Mouse (Mus musculus): ENCODE results near the gene Btbd17.

The Btbd17 gene

DNA sequence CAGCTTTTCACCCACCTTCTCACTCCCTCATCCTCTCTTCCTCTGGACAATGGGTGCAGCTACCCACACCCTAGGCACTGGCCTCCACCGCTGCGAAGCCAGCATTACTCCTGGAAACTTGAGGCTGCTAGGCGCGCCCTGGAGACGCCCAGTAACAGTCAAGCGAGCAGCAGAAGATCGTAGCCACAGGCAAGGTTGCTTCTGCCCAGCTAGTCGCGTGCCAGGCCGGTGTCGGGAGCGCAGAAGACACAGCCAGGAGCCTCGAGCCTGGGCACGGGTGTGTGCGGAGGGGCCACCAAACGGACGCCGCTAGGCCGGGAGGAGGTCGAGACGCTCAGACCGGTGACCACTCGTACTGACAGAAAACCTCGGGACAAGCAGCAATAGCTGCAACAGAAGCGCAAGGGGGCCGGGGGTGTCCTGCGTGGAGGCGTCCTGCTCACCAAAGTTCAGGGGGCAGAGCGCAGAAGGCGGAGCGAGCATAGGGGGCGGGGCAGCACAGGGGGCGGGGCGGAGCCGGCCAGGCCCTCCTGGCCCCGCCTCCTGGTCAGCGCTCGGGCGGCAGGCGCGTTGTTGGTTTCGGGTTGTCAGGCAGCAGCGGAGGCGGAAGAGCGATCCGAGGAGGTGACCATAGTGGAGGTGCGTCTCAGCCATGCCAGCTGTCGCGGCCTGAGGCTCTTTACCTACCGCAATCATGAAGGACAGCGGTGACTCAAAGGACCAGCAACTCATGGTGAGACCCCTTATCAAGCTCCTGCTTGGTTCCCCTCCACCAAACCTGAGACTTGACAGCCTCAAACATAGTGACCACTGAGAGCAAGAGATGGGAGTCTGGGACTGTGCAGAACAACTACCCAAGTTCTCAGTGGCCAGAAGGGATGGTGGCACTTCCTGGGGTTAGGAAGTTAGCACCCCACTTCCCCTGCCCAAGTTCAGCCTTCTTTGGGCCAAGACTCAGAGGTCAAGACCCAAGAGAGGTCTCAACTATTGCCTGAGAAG, 30.6 kb downstream of the Btbd17 start, which contains the start of gene Kif19a:
TSS of gene Kif19a (plus strand) at position 569 of the 999 bp plus-strand sequence.
- DNase-seq (ENCODE audit: low spot score) = no peak

DNA sequence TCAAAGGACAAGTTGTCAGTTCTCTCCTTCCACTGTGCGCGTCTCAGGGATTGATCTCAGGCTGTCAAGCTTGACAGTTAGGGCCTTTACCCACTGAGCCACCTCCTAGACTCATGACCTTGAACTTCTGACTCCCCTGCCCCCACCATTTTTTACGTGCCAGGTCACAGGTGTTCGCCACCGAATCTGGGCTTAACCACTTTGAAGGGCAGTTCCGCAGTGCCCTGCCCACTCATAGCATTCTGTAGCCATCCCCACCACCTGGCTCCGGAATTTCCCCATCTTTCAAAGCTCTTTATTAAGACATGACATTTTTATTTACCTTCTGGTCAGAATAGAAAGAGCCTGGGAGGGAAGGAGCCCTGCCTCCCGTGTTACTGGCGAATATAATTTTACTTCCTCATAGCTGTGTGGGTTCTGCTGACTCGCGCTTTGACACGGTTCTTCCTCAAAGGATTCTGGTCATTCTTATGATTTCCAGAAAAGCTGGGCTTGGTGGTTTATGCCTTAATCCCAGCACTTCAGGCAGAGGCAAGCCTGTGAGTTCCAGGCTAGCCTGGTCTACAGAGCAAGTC, 48.1 kb downstream of the Btbd17 start:
- no peak for DNase-seq (ENCODE audit: low spot score)

DNA sequence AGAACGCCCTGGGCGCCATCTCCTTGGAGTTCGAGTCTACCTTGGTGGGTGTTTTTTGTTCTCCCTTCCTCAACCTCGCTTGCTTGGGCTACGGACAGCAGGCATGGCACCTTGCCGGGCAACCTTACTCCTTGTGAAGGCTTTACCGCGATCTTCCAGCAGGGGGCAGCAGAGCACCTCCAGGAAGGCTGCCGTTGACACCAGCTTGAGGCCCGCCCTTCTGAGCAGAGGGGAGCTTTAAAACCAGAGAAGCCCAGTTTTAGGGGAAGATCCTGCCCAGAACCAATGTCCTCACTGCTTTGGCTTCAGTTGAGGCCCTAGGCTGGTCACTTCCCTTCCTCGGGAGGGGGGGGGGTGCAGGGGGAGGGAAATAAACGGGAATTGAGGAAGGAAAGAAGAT, 50.6 kb downstream of the Btbd17 start:
- peak; percentile 83 for DNase-seq (ENCODE audit: low spot score)

DNA sequence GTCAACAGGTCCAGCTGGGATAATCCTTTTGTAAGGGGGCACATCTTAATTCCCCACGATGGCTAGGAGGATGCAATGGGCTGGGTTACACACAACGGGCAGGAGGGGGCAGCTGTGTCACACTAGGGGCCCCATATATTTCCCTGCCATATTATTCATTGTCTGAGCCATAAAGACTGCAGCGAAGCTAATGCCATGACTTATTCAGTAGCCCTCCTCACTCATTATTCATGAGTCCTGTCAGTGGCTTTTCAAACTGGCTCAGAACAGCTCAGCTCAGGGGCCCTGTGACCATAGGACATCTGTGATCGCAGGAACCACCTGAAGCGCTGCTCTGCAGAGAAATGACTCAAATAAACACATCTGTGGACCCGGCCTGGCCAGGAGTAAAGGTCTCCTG, 54.3 kb downstream of the Btbd17 start:
- DNase-seq (ENCODE audit: low spot score) = no peak

Measured in MN1 (cell line).